Mouse (Mus musculus) adrenal gland, postnatal 36 days (tissue): Measurements from ENCODE around the gene Ano6. TPM values are rescaled to one million over a fixed set of nuclear protein-coding genes. Genes with fewer than 3 reads are reported as not detected.

ENCODE experiments used
- DNase-seq, 2 experiments: peaks; one replicate each; pipeline ENCODE4 v3.0.0; 2021; ENCODE audit warnings: mixed read lengths in 1 of 2
- total RNA-seq, 2 experiments: library from RNA; stranded (reverse); gene quantifications; 2 replicates each; pipeline ENCODE4 v1.2.3; 2021

Ano6 gene
- total RNA-seq, 2 experiments from 2014 or later = 68.0 to 73.7 TPM

DNA sequence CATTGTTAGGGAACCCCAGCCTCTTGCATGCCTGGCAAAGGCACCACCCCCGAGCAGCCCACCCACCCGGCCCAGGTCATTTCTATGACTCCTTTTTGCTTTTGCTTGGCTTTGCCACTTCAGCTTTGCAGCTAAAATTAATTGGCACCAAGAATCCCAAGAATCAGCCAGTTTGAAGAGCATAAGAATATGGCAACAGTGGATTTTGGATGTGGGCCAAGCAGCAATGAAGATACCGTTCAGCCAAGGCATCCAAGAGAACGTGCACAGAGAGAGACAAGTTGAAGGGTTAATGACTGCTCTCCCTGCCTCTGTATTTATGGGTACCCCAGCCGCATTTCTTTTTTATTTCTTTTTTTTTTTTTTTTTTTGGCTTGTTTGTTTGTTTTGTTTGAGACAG lies 5.4 kb downstream of the Ano6 start:
- no peak for DNase-seq

DNA sequence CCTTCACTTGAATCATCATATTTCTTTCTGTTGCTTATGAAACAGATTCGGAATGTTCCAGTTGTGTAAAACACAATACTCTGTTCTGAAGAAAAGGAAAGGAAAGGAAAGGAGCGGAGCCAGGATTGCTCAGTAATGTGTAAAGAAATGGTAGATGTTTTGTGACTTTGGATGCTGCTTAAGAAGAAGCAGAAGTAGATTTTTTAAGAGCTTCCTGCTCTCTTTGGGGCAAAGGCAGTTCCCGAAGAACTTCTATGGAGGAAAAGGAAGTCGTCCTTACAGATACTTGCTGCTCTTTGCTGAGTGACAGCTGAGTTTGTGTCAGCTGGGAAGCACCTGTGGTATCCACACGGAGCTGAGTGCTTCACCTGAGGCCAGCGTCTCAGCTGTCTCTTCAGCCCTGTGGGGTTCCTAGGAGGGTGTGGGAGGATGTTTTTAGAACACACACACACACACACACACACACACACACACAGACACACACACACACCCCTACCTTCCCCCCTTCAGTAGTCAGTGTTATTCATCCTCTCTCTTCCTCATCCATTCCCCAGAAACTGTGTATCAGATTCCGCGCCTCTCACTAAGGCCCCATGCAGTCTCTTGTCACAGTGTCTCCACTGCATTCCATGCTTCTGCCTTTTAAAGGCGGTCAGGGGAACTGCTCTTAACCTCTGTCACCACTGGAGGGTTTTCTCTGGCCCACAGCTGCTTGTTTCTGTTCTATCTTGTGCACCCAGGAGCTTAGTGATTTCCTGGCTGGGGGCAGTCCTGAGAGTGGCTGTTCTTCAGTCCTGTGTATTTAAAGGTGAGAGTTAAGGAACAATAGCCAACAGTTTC lies 6.7 kb downstream of the Ano6 start:
- DNase-seq = no peak

DNA sequence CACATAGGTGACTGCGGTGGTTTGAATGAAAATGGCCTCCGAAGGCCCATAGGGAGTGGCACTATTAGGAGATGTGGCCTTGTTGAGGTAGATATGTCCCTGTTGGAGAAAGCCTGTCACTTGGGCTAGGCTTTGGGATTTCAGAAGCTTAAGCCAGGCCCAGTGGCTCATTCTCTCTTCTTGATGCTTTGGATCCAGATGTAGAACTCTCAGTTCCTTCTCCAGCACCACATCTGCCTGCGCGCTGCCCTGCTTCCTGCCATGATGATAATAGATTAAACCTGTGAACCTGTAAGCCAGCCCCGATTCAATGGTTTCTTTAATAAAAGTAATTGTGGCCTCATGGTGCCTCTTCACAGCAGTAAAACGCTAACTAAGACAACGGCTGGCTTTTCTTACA lies 7.6 kb downstream of the Ano6 start:
- DNase-seq = no peak

DNA sequence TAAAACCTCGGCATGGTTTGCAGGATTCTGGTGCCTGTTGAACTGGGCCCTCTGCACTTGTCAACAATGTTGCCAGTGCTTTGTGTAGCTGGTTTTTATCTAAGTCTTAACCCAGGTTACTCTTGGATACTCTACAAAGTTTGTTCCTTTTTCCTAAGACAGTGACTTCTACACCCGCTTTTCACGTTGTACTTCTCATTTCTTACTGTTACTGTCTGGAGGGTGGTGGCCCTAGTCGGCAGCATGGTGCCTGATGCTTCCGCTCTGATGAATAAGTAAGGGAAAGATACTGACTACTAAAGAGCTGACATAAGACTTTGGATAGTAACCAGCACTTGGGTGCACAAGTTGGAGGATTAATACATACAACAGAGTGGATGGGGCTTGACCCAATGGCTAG lies 9.0 kb downstream of the Ano6 start:
- DNase-seq = no peak

DNA sequence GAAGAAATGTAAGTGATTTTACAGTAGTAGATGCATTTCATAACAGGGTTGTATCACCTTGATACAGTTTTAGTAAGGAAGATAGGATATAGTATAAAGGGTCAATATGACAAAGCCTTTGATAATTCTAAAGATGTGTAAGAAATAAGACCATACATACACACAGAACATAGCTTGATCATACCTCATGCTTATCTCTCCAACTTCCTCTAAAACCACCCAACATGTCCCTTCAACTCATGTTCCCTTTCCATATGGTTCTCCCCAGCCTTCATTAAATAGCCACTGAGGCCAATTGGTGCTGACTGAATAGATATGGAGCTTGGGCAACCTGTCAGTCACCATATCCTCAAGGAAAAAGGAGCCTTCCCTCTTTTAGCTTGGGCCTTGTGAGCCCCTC lies 9.4 kb downstream of the Ano6 start:
- DNase-seq = no peak

DNA sequence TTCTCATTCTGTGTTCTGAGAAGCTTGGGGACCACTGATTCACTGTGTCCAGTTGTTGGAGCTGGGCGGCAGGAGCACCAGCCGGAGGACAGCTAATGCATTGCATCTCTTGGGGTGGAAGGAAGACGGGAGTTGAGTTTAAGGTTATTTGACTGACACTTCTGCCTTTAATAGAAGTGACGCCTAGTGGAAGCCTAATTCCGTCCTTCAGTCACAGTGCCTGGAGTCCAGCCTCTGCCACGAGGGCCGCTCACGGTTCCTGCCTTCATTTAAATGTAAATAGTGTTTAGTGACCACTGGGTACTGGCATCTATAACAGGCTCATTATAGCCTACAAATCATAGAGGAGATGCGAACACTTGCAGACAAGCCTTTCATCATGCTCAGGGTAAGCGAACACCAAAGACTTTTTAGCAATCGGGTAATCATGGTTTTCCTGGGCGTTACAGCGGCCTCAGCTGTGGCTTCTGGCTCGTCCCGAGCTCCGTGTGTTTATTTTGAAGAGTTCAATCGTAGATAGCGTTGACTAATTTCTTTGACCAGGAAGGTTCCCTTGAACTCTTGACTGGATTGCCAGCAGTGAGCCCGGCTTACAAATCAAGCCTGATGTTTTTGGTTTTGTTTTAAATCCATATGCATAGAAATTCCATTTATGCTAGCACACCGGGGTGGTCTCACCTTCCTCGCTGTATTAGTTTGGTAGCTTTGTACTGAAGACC lies 10.8 kb downstream of the Ano6 start:
- peak in 1 of 2 experiments; percentile 27 for DNase-seq

DNA sequence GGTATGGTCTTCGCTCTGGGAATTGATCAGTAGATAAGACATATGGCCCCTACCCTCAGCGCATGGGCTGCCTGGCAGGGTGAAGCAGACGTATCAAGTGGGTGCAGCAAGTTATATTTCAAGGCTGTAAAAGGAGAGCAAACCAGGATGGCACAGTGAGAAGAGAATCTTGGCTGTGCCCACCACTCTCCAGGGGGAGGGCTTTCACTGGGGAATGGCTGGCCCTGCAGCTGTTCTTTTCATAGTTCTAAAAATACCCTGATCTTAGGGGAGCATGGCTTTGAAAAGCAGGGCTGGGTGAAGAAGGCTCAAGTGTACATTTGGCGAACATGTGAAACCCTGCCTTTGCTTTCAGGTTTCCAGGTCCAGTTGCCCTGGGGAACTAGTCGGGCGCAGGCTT lies 11.5 kb downstream of the Ano6 start:
- no peak for DNase-seq

DNA sequence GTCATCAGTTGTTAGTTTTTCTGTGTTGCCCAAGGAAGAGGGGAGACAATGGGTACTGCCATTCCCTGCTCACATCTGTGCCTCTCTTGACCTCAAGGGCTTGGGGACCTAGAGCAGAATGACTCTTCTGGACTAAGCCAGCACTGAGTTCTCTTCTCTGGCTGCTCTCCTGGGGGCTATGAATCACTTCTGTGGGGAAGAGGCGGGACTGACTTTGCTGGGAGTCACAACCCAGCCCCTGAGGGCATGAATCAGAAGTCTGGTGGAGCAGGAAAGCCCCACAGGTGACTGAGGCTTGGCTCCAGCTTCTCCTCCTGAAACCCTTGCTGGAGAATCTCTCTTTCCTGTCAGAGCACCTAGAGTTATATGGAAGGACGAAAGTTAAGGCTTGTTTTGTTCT lies 12.1 kb downstream of the Ano6 start:
- DNase-seq = peak; percentile 86 to 87

DNA sequence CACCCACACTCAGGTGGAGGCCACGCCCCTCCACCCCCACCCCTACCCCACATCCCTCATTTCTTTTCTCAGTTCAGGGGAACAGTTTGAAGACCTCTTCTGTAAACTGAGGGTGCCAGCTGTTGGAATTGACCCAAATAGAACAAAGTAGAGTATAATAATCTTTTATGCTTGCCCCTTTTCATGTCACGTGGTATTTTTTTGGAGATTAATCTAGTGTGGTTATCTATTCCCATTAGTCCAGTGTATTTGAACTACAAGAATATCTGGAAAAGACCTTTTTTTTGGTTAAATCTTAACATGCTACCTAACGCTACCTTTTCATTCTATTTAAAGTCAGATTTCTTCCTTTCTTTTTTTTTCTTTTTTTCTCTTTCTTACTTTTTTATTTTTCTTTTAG lies 12.8 kb downstream of the Ano6 start:
- no peak for DNase-seq

DNA sequence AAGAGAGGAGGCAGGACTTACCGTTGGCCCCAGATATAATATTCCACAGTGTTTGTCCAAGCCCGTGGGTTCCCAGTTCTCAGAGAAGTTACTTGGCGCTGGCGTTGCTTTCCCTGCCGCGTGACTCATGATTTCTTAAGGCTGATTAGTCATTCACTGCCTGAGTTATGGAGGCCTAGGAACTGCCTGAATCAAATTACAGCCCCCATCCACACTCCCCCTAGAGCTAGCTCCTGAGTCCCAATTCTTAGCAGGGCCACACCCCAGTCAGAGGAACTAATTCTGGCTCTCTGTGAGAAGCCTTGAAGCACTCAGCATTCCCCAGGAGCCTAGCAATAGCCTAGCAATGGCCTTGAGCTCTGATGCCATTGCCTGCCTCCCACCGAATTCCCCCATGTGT lies 13.6 kb downstream of the Ano6 start:
- DNase-seq = peak; percentile 81 to 82

DNA sequence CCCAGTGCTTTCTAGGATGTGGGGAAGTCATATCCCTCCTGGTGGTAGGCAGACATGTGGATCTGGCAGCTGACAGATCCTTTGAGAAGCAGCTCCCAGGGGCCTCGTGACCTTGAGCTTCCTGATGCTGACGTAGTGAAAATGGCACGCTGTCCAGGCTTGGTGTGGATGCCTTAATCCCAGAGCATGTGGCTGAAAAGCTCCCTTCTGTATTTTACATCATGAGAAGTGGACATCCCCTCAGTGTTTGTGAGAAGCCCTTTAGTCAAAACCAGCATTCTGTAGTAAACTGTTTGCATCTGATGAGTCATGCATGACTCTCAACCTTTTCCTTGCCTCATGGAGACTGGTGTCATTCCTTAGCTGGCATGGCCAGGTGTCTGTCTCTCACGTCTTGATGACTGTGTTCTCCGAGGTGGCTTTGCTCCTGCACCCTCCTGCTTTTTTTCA lies 14.4 kb downstream of the Ano6 start:
- DNase-seq = peak; percentile 57 to 69

DNA sequence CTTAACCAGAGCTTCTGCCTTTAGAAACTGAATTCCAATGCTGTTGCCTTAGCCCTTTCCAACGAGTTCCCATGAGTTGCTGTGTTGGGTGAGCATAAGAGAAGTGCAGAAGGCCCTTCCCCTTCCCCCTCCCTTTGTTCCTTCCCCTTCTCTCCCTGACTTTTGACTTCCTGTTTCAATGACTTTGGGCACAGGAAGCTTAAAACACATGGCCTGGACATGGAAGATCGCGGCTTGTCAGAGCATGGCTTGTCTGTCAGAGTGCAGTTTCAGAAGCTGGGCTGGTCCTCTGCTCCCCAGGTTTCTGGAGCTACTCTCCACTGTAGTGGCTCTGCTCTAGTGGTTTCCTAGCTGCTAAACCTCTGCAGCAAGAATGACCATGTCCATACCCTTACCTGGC lies 17.3 kb downstream of the Ano6 start:
- no peak for DNase-seq

DNA sequence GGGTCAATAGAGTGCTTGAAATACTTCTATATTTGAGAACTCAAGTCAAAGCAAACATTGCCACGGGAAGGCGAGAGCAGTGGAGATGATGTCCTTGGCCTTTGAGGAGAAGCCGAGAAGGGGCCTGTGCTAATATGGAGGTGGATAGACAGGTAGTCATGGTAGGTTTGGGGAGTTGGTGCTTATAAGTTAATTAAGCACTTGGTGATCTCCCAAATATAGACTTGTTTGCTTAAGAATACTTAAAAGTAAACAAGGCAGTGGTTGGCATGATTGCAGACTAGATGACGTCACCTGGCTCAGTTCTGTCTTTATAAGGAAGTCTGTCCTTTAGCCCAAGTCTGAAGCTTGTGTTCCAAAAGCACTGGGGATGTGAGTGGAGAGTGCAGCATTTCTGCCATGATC lies 19.7 kb downstream of the Ano6 start:
- no peak for DNase-seq

DNA sequence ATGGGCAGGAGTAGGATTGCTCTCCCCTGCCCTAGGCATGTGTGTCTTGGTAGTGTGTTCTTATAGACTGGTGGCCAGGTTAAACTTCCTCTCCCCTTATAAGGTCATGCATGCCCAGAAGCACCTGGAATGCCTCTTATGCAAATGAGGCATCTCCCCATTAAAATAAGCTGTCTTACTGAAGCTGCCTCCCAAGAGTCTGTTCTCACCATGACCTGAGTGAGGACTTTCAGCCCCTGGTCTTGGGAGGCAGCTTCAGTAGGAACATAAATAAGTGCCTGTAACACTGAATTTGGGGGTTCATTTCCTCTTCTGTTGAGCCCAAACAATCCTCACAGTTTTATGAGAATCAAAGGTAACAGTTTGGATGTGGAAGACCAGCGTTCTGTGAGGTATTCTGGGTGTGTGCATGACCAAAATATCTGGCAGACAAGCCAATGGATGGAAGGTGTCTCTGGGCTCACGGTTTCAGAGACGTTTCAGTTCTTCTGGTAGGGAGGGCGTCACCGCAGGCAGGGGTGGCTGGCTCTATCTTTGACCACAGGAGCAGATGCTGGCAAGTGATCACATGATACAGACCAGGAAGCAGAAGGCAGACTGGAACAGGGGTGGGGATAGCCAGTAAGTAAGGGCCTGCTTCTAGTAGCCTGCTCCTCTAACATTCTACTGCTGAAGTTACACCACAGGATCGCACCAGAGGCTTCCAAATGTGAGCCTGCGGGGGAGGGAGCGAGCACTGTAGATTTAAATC lies 22.4 kb downstream of the Ano6 start:
- no peak for DNase-seq

DNA sequence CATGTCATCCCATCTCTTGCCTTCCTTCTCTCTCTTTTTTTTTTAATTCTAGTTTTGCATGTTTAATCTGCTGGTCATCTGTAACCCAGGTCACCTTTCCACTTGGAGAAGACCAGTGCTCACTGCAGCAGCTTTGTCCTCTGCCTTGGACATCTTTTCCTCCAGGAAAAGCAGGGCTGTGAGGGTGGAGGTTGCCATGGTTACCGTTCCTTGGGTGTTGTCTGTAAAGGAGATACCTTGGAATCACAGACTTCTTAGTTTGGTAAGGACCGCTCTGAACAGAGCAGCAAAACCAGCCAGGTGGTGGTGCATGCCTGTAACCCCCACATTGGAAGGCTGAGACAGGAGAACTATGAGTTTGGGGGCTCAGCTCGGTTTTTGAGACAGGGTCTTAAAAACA lies 26.9 kb downstream of the Ano6 start:
- DNase-seq = no peak

DNA sequence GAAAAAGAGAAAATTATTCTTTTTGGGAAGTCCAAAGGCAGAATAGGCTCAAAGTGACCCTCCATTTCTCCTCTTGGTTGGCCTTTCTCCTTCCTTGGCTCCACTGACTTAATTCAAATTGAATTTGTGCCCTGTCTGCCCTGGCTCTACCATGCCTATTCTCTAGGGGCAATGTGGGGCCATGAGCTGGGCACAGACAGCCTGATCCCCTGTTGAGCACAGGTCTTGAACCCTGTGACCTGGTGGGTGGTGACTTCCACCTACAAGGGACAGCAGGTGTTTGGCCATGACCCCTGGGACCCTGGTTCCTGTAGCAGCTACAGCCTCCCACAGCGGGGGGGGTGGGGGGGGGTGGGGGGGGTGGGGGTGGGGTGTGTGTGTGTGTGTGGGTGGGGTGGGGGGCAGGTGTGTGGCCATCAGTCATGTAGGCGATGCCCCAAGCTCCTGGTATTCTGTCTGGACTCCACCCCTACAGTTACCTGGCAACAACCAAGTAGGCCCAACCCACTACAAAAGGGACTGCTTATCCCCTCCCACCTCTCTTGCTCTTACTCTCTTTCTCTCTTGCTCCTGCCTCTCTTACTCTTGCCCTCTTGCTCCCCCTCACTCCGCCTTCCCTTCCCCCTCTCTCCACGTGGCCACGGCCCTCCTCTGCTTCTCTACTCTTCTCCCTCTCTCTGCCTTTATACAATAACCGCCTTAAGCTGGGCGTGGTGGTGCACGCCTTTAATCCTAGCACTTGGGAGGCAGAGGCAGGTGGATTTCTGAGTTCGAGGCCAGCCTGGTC lies 28.8 kb downstream of the Ano6 start:
- DNase-seq = no peak

DNA sequence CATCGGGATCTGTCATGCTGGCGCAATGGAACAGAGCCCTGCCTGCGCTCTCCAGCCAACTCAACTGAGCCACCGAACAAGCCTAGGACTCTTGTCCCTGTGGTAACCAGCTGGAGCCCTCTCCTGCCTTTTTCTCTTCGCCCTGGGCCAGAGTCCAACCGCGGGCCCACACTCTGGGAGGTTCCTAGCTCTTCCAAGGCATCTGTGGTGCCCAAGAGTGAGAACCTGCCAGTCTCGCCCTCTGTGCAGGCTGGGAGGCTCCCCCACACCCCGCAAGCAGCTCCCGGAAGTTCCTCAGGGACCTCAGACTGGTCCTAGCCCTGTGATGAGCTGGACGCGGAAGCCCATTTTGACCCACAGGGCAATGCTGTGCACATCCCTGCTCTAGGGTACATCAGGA lies 29.5 kb downstream of the Ano6 start:
- DNase-seq = no peak

DNA sequence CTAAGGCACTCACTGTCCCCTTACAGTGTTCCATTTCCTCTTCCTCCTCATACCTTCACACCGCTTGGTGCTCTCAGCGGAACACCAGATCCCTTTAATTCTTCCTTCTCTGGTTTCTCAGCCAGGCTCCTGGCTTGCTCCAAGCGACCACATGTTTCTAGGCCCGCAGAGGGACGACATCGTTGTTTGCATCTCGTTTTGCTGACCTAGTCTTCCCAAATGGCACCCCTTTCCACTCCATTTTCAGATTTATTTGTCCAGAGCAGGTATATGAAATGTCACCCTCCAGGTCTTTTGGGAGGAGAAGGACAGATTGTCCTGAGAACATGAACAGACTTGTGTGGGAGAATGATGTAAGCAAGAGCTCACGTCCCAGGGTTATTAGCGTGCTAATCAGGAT lies 30.0 kb downstream of the Ano6 start:
- no peak for DNase-seq

DNA sequence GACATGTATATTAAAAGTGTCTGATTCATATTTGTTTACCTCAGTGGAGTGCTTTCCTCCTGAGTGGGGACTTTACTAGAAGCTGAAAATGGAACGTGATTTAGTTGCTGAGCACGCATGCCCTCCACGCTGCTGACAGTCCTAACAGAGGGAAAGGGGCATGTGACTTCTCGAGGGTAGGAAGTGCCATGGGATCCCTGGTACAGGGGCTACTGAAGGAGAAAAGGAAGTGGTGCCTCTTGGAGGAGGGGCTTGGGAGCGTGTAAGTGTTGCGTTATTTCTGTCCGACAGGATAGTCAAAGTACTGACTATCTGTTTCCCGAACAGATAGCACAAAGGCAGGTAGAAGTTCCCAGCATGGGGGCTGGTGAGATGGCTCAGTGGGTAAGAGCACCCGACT lies 31.5 kb downstream of the Ano6 start:
- no peak for DNase-seq

DNA sequence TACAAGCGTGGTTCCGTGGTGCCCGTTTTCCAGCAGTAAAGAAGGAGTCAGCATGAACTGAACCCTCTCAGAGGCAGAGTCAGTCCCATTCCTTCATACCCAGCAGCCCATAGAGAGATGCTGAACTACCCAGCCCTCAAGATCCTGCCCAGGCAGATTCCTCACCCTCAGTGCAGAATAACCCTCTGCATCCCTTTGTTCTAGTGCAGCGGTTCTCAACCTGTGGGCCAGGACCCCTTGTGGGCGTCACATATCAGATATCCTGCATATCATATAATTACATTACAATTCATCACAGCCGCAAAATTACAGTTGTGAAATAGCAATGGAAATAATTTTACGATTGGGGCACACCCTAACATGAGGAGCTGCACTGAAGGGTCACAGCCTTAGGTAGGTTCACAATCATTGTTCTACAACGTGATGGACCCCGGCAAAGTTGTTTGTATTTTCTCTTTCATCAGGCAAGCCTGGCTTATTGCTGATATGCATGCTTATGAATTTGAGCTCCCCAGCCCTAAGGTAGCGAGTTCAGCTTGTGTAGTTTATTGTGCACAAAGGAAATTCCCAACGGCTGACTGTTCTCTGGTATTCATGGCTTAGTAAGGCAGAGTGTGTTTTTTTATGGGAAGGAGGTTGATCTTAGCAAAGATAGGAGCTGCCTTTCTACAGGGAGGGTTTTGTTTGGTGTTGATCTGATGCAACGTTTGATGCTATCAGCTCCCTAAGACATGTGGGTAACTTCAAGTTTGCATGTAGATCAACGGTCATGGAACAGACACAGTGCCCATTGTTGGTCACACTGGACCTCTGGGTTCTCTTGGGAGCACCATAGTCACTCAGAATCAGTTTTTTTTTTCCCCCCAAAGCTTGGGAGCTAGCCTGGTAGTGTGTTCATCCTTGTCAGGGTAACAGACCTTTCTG lies 33.0 kb downstream of the Ano6 start:
- no peak for DNase-seq

DNA sequence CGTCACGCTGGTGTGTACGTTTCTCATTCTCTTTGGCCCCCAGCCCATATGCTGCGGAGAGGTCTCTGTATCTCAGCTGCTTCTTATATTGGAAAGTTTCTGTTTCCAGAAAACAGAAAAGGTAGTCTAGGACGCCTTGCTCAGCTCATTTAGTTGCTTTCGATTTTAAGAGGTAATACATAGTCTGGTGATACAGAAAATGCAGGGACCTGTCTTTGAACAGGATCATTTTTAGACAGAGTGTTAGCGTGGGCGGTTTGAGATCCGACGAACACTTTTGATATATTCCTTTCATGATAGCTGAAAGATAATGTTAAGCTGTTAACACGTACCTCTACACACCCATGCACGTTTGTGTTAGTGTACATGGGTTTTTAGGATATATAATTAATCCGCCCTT lies 35.9 kb downstream of the Ano6 start:
- DNase-seq = no peak
